Mouse (Mus musculus): Measurements from ENCODE around the gene Limch1. TPM values are rescaled to one million over a fixed set of nuclear protein-coding genes. Genes with fewer than 3 reads are reported as not detected.

Limch1 gene
- polyA plus RNA-seq, 1 experiment from 2014 or later: 33.2 TPM

- 73% methylated on average over 6 of the region's 6 CpGs for WGBS
- Histone ChIP-seq H3K4me3 (no peak overlapping the region), H3K36me3 (no peaks in the 10 kb centered on the region), H3K27ac (replicated peaks) (peak overlapping the region; percentile 72), H3K27me3 (ENCODE audit: low read depth, poor library complexity, severe bottlenecking) (no peaks in the 10 kb centered on the region), H3K9me3 (replicated peaks) (no peaks in the 10 kb centered on the region), H3K4me1 (peaks cover 16% of the 10 kb centered on the region)
- DNase-seq (ENCODE audit: low spot score): no peak
Measured at GRCm38 (mm10) chr5:66822500-66823205, 77.0 kb downstream of the Limch1 start.

GRCm38 (mm10) chr5:66825586-66825985 is 80.0 kb downstream of the Limch1 start:
- H3K4me1 ChIP-seq: peaks cover 16% of the 10 kb centered on the region
- H3K9me3 ChIP-seq (replicated peaks): no peaks in the 10 kb centered on the region
- H3K36me3 ChIP-seq: no peaks in the 10 kb centered on the region
- H3K27ac ChIP-seq (replicated peaks): no peak overlapping the region
- H3K27me3 ChIP-seq (ENCODE audit: low read depth, poor library complexity, severe bottlenecking): no peaks in the 10 kb centered on the region
- no peak overlapping the region for H3K4me3 ChIP-seq
- WGBS: 89% methylated on average over 4 of the region's 4 CpGs
- DNase-seq (ENCODE audit: low spot score): no peak

- 82% methylated on average over 8 of the region's 8 CpGs for WGBS
- Histone ChIP-seq H3K4me1 (peaks cover 14% of the 10 kb centered on the region), H3K27me3 (ENCODE audit: low read depth, poor library complexity, severe bottlenecking) (no peaks in the 10 kb centered on the region), H3K4me3 (no peak overlapping the region), H3K36me3 (no peaks in the 10 kb centered on the region), H3K9me3 (replicated peaks) (no peaks in the 10 kb centered on the region), H3K27ac (replicated peaks) (no peak overlapping the region)
- no peak for DNase-seq (ENCODE audit: low spot score)
Measured at GRCm38 (mm10) chr5:66826844-66827243, 81.2 kb downstream of the Limch1 start.

- no peak for DNase-seq (ENCODE audit: low spot score)
- no peak overlapping the region for H3K27ac ChIP-seq (replicated peaks)
- WGBS: 89% methylated on average over 5 of the region's 5 CpGs
- no peak overlapping the region for H3K4me3 ChIP-seq
- no peaks in the 10 kb centered on the region for H3K9me3 ChIP-seq (replicated peaks)
- H3K36me3 ChIP-seq: no peaks in the 10 kb centered on the region
- no peaks in the 10 kb centered on the region for H3K27me3 ChIP-seq (ENCODE audit: low read depth, poor library complexity, severe bottlenecking)
- no peaks in the 10 kb centered on the region for H3K4me1 ChIP-seq
Measured at GRCm38 (mm10) chr5:66829505-66829904, 83.9 kb downstream of the Limch1 start.

GRCm38 (mm10) chr5:66830206-66830605 is 84.6 kb downstream of the Limch1 start:
- H3K4me1 ChIP-seq: no peaks in the 10 kb centered on the region
- no peaks in the 10 kb centered on the region for H3K27me3 ChIP-seq (ENCODE audit: low read depth, poor library complexity, severe bottlenecking)
- H3K27ac ChIP-seq (replicated peaks): no peak overlapping the region
- WGBS: 94% methylated on average over 10 of the region's 10 CpGs
- H3K4me3 ChIP-seq: no peak overlapping the region
- DNase-seq (ENCODE audit: low spot score): no peak
- H3K9me3 ChIP-seq (replicated peaks): no peaks in the 10 kb centered on the region
- no peaks in the 10 kb centered on the region for H3K36me3 ChIP-seq

DNA sequence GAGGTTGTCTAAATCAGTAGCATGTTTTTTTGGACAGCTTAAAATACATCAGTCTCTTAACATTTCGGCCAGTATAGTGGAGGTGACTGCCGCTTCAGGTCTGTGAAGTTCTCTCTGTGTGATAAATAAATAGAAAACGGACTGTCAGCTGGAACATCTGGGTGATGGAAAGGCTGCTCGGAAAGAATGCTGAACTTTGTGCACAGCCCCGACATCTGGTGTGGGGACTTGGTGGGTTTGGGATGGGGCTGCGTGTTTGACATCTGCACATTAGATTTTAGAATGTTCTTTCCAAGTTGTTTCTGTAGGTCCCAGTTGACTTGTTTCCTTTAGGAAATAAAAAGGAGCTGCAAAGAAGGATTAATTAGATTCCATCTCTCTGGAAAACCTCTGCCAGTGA is 89.1 kb downstream of the Limch1 start:
- Histone ChIP-seq H3K36me3 (no peaks in the 10 kb centered on the region), H3K9me3 (replicated peaks) (no peaks in the 10 kb centered on the region), H3K4me1 (no peaks in the 10 kb centered on the region), H3K27ac (replicated peaks) (no peak overlapping the region), H3K27me3 (ENCODE audit: low read depth, poor library complexity, severe bottlenecking) (no peaks in the 10 kb centered on the region), H3K4me3 (no peak overlapping the region)
- WGBS: 80% methylated on average over 6 of the region's 6 CpGs
- no peak for DNase-seq (ENCODE audit: low spot score)

DNA sequence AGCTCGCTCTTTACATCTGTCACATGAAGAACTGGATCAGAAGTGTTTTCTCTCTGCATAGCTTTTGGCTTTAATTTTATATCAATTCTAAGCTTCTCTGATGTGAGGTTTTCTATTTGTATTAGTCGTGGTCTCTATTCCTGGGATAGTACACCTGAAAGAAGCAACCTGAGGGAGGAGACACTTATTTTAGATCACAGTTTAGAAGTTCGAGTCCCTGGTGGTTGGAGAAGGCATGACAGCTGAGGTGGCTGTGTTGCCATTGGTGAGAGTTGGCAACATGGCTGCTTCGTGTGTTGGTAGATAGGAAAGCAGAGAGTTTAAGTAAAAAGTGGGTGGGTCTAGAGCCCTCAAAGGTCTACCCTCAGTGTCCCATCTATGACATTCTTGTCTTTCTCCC is 91.3 kb downstream of the Limch1 start:
- WGBS: 87% methylated on average over 4 of the region's 4 CpGs
- H3K9me3 ChIP-seq (replicated peaks): no peaks in the 10 kb centered on the region
- H3K27ac ChIP-seq (replicated peaks): no peak overlapping the region
- no peak for DNase-seq (ENCODE audit: low spot score)
- H3K27me3 ChIP-seq (ENCODE audit: low read depth, poor library complexity, severe bottlenecking): no peaks in the 10 kb centered on the region
- H3K4me1 ChIP-seq: no peaks in the 10 kb centered on the region
- H3K4me3 ChIP-seq: no peak overlapping the region
- no peaks in the 10 kb centered on the region for H3K36me3 ChIP-seq

DNA sequence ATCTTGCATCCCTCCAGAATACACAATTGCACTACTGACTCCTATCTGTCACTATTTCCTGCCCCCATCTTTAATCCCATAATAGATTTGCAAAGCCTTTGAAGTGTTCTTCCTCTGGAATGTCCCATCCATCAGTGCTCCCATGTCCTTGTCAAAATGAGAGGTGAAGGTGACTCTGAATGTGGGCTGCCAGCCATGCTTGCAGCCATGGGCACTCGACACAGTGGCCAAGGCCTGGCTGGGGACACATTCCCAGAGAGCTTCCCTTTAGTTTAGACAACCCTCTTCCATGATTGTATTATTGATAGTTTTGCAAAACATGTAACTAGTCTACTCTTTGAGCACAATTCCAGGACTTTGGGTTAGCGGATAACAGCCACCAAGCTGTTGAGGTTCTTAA is 96.3 kb downstream of the Limch1 start:
- DNase-seq (ENCODE audit: low spot score): no peak
- no peaks in the 10 kb centered on the region for H3K4me1 ChIP-seq
- no peak overlapping the region for H3K4me3 ChIP-seq
- 91% methylated on average over 2 of the region's 2 CpGs for WGBS
- no peaks in the 10 kb centered on the region for H3K27me3 ChIP-seq (ENCODE audit: low read depth, poor library complexity, severe bottlenecking)
- H3K27ac ChIP-seq (replicated peaks): no peak overlapping the region
- no peaks in the 10 kb centered on the region for H3K9me3 ChIP-seq (replicated peaks)
- no peaks in the 10 kb centered on the region for H3K36me3 ChIP-seq

DNA sequence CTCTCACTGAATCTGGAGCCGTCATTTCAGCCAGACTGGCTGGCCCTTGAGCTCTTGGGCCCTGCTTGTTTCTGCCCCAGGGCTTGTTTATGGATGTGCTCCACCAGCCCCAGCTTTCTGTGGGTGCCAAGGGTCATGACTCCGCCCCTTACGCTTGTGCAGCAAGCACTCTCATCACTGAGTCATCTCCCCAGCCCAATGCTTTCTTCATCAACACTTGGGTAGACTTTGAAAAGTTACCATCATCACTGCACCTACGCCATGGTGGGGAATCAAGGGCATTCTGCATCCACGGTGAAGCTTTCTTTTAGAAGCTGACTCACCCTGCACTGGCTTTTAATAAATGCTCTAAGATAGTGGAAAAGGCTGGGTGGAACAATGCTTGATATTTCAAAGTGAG is 97.1 kb downstream of the Limch1 start:
- no peak overlapping the region for H3K4me3 ChIP-seq
- H3K36me3 ChIP-seq: no peaks in the 10 kb centered on the region
- no peak for DNase-seq (ENCODE audit: low spot score)
- H3K4me1 ChIP-seq: no peaks in the 10 kb centered on the region
- no peaks in the 10 kb centered on the region for H3K27me3 ChIP-seq (ENCODE audit: low read depth, poor library complexity, severe bottlenecking)
- no peaks in the 10 kb centered on the region for H3K9me3 ChIP-seq (replicated peaks)
- 88% methylated on average over 5 of the region's 5 CpGs for WGBS
- H3K27ac ChIP-seq (replicated peaks): no peak overlapping the region

DNA sequence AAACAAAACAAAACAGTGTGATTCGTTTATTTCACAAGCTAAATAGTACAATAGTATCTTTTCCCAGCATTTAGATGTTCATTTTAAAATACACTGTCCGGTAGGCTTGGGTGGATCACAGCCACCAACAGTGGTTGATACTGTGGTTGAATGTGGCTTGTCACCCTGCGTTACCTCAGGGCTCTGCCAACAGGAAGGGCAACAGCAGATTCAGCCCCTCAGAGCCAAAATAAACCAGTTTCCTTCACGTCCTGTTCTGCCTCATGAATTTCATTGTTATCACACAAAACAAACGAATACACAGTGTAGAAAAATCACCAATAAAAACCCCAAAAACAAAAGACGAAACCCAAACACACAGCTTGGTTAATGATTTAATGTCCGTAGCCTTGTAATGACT is 102.5 kb downstream of the Limch1 start:
- H3K36me3 ChIP-seq: no peaks in the 10 kb centered on the region
- DNase-seq (ENCODE audit: low spot score): no peak
- no peaks in the 10 kb centered on the region for H3K4me1 ChIP-seq
- H3K27ac ChIP-seq (replicated peaks): no peak overlapping the region
- WGBS: 84% methylated on average over 7 of the region's 7 CpGs
- no peaks in the 10 kb centered on the region for H3K9me3 ChIP-seq (replicated peaks)
- no peak overlapping the region for H3K4me3 ChIP-seq
- no peaks in the 10 kb centered on the region for H3K27me3 ChIP-seq (ENCODE audit: low read depth, poor library complexity, severe bottlenecking)

DNA sequence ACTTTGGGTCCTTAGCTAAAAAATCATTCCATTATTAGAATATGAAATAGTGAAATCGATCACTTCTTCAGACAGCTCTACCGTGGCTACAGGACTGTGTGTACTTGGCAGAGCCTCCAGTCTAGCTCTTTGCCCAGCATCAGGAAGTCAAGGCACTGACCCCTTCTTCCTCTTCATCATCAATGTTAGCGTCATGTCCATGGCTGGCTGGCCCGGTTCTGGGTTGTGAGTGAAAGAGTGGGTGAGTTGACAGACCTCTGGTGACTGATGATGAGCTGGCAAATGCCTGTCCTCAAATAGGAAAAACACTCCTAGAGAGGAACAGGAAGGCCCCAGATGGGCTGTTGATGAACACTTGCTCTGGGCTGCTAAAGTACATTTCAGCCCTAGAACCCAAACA is 103.5 kb downstream of the Limch1 start:
- Histone ChIP-seq H3K9me3 (replicated peaks) (no peaks in the 10 kb centered on the region), H3K4me1 (no peaks in the 10 kb centered on the region), H3K27me3 (ENCODE audit: low read depth, poor library complexity, severe bottlenecking) (no peaks in the 10 kb centered on the region), H3K36me3 (no peaks in the 10 kb centered on the region), H3K4me3 (no peak overlapping the region), H3K27ac (replicated peaks) (no peak overlapping the region)
- DNase-seq (ENCODE audit: low spot score): no peak
- WGBS: 85% methylated on average over 4 of the region's 4 CpGs

- H3K4me1 ChIP-seq: no peaks in the 10 kb centered on the region
- DNase-seq (ENCODE audit: low spot score): no peak
- 90% methylated on average over 11 of the region's 11 CpGs for WGBS
- no peaks in the 10 kb centered on the region for H3K27me3 ChIP-seq (ENCODE audit: low read depth, poor library complexity, severe bottlenecking)
- H3K9me3 ChIP-seq (replicated peaks): no peaks in the 10 kb centered on the region
- H3K4me3 ChIP-seq: no peak overlapping the region
- H3K27ac ChIP-seq (replicated peaks): no peak overlapping the region
- H3K36me3 ChIP-seq: no peaks in the 10 kb centered on the region
Measured at GRCm38 (mm10) chr5:66850721-66851251, 105.2 kb downstream of the Limch1 start.

DNA sequence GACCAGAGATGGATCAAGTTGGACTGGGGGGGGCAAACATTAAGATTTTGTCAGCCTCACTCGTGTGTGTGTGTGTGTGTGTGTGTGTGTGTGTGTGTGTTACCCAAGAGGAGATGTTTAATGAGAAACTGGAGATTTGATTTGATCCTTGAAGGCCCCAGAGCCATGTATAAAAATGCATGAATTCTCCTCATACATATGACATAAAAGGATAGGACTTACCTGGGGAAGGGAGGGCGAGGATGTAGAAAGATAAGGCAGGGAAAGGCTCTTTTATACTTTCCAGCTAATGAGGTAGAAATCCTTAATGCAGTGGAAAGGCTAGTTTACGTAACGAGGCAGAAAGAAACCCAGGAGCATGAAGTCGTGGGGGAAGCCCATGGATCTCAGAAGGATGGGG is 106.1 kb downstream of the Limch1 start:
- no peak for DNase-seq (ENCODE audit: low spot score)
- no peak overlapping the region for H3K4me3 ChIP-seq
- no peaks in the 10 kb centered on the region for H3K36me3 ChIP-seq
- no peak overlapping the region for H3K27ac ChIP-seq (replicated peaks)
- no peaks in the 10 kb centered on the region for H3K27me3 ChIP-seq (ENCODE audit: low read depth, poor library complexity, severe bottlenecking)
- no peaks in the 10 kb centered on the region for H3K4me1 ChIP-seq
- 78% methylated on average over 5 of the region's 5 CpGs for WGBS
- no peaks in the 10 kb centered on the region for H3K9me3 ChIP-seq (replicated peaks)

Data from midbrain, embryonic 10.5 days (tissue).